Mouse (Mus musculus): Measurements from ENCODE around the gene Etv6.

The Etv6 gene

GRCm38 (mm10) chr6:134141616-134142165 is 106.2 kb downstream of the Etv6 start:
- no peak for DNase-seq (ENCODE audit: low spot score)

- DNase-seq (ENCODE audit: low spot score) = no peak
Observed at GRCm38 (mm10) chr6:134142700-134143099, 107.2 kb downstream of the Etv6 start.

- no peak for DNase-seq (ENCODE audit: low spot score)
Observed at GRCm38 (mm10) chr6:134143649-134144097, 108.2 kb downstream of the Etv6 start.

- peak; percentile 36 for DNase-seq (ENCODE audit: low spot score)
Observed at GRCm38 (mm10) chr6:134144231-134145130, 109.0 kb downstream of the Etv6 start.

GRCm38 (mm10) chr6:134147596-134148442 is 112.3 kb downstream of the Etv6 start:
- no peak for DNase-seq (ENCODE audit: low spot score)

- no peak for DNase-seq (ENCODE audit: low spot score)
Observed at GRCm38 (mm10) chr6:134148443-134148942, 113.0 kb downstream of the Etv6 start.

- no peak for DNase-seq (ENCODE audit: low spot score)
Observed at GRCm38 (mm10) chr6:134149606-134150005, 114.1 kb downstream of the Etv6 start.

GRCm38 (mm10) chr6:134151022-134151680 is 115.7 kb downstream of the Etv6 start:
- DNase-seq (ENCODE audit: low spot score) = no peak

GRCm38 (mm10) chr6:134151853-134152505 is 116.5 kb downstream of the Etv6 start:
- DNase-seq (ENCODE audit: low spot score) = peak; percentile 76

GRCm38 (mm10) chr6:134152539-134152938 is 117.0 kb downstream of the Etv6 start:
- DNase-seq (ENCODE audit: low spot score) = no peak

- DNase-seq (ENCODE audit: low spot score) = no peak
Observed at GRCm38 (mm10) chr6:134154746-134155145, 119.2 kb downstream of the Etv6 start.

- DNase-seq (ENCODE audit: low spot score) = no peak
Observed at GRCm38 (mm10) chr6:134155900-134156623, 120.6 kb downstream of the Etv6 start.

- no peak for DNase-seq (ENCODE audit: low spot score)
Observed at GRCm38 (mm10) chr6:134157533-134158115, 122.1 kb downstream of the Etv6 start.

- DNase-seq (ENCODE audit: low spot score) = no peak
Observed at GRCm38 (mm10) chr6:134158201-134158600, 122.7 kb downstream of the Etv6 start.

- no peak for DNase-seq (ENCODE audit: low spot score)
Observed at GRCm38 (mm10) chr6:134159672-134160071, 124.2 kb downstream of the Etv6 start.

- no peak for DNase-seq (ENCODE audit: low spot score)
Observed at GRCm38 (mm10) chr6:134161040-134161439, 125.5 kb downstream of the Etv6 start.

GRCm38 (mm10) chr6:134163346-134163745 is 127.8 kb downstream of the Etv6 start:
- DNase-seq (ENCODE audit: low spot score) = no peak

GRCm38 (mm10) chr6:134164356-134164755 is 128.9 kb downstream of the Etv6 start:
- DNase-seq (ENCODE audit: low spot score) = no peak

- no peak for DNase-seq (ENCODE audit: low spot score)
Observed at GRCm38 (mm10) chr6:134165012-134165411, 129.5 kb downstream of the Etv6 start.

- DNase-seq (ENCODE audit: low spot score) = no peak
Observed at GRCm38 (mm10) chr6:134167963-134168362, 132.5 kb downstream of the Etv6 start.
